Mouse (Mus musculus) CD4-positive, CD25-positive, alpha-beta regulatory T cell, adult 2 months (primary cell): ENCODE results near the gene Zfp235.
A peak's percentile ranks its signal among the peaks of the same experiment; 100 is the strongest.

ENCODE experiments used
- DNase-seq: peaks from one replicate; pipeline ENCODE4 v3.0.0-alpha.2; 2012; ENCODE audit warnings: low read depth, low spot score

Zfp235 gene

DNA sequence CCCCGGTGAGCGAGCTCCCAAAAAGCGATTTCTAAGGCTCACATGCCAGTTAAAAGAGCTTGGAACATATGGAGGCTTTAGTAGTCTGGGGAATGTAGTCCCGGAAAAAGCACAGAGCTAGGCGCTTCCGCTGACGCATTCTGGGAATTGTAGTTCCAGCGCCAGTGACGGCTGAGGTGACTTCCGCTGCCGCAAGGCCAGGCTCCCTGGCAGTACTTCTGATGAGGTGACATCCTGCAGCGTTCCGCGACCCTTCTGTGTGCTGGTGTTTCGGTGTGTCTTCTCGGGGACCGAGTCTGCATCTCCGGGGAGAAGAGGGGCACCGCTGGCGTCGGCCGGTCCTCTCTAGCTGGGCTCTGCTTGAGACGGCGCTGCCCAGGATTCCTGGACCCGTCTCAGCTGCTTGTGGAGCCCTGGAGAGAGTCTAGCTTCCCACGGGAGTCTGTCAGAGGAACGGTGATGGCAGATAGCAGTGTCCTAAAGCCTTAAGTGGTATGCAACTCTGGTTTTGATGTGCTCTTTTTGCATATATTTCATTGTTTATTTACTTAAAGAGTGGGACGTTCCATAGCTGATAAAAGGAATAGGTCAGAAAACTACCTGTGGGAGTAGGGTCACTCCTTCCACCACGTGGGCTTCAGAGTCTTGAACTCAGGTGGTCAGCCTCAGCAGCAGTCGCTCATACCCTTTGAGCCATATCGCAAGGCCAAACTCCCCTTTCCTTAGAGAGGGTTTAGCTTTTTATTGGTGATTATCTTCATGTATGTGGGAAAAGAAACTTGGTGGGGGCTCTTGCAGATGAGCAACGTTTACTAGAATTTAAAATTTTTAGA is at the start of gene Zfp235:
Zfp235 (plus strand) TSS at position 174 of the 833 bp plus-strand sequence.
- peak; percentile 93 for DNase-seq

DNA sequence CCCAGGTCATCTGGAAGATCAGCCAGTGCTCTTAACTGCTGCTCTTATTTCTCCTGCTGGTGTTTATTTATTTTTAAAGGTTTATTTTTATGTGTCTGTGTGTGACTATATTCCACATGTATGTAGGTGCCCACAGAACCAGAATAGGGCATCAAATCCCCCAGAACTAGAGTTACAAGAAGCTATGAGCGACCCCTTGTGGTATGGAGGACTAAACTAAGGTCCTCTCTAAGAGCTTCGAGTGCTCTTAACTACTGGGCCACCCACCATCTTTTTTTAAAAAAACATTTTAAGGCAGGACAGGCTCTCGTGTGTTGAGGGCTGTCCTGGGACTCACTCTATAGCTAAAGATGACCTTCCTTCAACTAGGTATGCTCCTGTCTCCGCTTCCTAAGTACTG is 47.1 kb upstream of the Zfp235 start:
- peak; percentile 33 for DNase-seq

DNA sequence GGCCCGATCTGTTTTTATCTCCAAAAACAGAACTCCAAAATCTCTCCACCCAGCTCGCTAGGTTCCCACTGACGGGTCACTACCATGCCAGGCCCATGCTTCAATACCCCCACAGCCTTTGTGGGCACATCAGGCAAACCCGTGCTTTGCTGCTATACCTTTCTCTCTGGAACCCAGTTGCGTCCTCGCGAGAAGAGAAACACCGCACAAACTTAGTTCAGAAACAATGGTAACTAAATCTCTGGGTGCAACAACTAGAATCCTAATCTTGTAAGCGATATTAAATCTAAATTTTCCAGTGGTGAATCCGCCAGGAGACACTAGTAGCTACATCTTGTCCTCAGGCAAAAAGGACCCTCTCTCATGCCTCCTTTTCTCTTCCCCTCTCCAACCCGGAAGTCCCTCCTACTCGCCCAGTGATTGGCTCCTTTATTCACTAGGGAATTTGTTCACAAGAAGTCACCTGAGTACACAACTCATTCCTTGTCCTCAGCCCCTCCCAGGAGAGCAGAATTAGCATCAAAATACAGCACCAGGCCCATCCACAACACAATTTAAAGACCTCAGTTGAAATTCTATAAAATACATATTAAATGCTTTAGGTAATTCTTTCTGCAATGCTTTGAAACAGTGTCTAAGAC is 46.4 kb upstream of the Zfp235 start:
- no peak for DNase-seq

- no peak for DNase-seq
Observed at GRCm38 (mm10) chr7:24104403-24104802, 29.6 kb upstream of the Zfp235 start.

DNA sequence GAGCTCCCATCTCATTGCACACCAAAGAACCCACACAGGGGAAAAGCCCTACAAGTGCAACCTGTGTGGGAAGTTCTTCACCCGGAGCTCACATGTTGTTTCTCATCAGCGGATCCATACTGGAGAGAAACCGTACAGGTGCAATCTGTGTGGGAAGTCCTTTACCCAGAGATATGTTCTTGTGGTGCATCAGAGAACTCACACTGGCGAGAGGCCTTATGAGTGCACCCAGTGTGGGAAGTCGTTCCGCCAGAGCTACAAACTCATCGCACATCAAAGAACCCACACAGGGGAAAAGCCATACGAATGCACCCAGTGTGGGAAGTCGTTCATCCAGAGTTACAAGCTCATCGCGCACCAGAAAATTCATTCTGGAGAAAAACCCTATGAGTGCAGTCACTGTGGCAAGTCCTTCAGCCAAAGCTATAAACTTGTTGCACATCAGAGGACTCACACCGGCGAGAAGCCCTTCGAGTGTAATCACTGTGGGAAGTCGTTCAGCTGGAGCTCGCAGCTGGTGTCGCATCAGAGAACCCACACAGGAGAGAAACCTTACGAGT is 28.7 kb upstream of the Zfp235 start:
- no peak for DNase-seq

- no peak for DNase-seq
Observed at GRCm38 (mm10) chr7:24110839-24111238, 23.1 kb upstream of the Zfp235 start.

DNA sequence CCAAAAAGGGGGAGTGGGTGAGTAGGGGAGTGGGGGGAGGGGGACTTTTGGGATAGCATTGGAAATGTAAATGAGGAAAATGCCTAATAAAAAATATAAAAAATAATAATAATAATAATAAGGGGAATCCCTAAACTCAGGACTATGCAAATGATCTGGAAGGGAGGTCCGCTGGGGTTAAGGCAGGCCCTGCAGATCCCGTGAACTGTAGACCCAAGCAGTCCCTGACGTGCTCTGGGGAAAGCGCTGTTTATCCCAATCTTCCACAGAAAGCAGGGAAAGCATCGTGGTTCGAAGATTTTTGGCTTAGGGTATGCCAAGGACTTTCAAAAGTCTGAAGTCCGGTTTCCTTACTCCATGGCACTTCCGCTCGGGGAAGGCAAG is 22.2 kb upstream of the Zfp235 start:
- no peak for DNase-seq

DNA sequence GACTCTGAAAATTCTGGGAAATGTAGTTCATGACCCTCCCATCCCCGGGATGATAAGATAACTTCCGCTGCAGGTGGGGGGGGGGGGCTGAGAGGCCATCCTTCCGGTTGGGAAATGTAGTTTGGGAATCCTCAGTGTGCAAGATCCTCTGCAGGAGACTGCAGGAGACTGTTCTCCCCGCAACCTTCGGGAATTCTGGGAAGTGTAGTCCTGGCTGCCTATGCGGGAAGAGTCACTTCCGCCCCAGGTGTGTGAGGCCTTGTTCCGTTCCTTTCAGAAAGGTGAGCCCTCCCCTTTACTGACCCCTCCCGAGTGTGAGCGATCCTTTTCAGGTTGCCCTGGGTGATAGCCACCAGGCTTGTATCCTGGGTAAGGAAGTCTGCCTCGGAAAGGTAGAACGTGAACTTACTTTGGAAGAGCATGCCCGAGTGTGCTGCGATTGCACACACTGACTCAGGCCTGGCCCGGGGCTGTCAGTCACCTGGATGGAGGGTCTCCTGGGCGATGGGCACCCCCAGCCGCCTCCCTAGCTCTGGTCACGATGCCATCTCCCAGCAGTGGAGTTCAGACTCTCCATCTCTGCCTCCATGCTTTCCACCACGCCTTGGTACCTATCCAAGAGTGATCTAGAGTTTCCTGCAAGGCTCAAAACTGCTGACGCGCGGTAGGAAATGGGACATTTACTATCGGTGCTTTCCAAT is 21.7 kb upstream of the Zfp235 start, which contains the start of gene Zfp112:
Zfp112 (plus strand) TSS at position 159 of the 701 bp plus-strand sequence.
- no peak for DNase-seq

DNA sequence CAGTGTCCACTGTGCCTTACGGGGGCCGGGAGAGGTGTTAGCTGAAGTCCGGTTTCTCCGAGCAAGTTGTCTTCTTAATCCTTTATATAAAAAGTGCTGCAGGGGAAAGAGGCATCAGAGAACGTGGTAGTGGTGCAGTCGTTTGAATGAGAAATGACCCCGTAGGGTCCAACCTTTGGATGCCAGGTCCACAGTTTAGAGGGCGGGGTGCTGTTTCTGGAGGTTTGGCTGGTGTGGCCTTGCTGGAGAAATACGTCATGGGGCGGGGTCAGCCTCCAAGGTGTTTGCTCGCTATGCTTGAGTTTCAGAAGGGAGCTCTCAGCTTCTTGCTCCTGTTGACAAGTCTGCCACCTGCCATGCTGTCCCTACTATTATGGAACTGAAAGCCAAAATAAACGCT is 21.0 kb upstream of the Zfp235 start:
- peak; percentile 19 for DNase-seq

DNA sequence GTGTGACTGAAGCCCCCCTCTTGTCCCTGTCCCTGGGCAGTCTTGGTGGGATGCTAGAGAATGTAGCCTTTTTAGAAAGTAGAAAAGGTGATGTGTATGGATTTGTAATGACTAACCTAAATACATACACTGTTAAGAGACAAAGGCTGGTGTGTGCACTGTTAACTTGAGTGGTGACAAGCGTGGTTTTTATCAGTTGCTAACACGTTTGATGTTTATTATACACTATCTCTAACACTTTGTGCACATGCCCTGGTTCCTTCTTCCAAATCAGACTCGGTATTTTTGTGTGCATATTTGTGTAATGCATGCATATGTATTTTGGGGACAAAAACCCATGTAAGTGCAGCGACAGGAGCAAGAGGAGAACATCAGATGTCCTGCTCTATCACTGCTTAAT is 17.3 kb upstream of the Zfp235 start:
- DNase-seq = no peak

GRCm38 (mm10) chr7:24133425-24133995 is 459 bp upstream of the Zfp235 start:
- no peak for DNase-seq

GRCm38 (mm10) chr7:24142566-24142965 is 8.6 kb downstream of the Zfp235 start:
- DNase-seq = no peak

DNA sequence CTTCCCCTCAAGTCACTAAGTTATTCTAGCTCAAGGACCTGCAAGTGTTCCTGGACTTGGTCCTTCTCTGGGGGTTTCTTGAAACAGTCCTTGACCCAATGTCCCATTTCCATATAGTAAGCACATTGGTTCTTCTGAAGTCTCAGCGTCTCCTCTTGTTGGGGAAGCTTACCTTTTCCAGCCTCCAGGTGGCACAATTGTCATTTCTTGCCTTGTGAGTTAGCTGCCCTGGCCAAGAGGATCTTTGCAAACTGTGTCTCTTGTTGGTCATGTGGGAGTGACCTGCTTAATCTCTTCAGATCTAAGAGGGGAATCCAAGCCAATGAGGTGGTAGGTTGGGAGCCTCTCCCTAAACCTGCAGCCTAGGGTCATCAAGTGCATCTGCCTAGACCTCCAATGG is 19.3 kb downstream of the Zfp235 start:
- peak; percentile 55 for DNase-seq

DNA sequence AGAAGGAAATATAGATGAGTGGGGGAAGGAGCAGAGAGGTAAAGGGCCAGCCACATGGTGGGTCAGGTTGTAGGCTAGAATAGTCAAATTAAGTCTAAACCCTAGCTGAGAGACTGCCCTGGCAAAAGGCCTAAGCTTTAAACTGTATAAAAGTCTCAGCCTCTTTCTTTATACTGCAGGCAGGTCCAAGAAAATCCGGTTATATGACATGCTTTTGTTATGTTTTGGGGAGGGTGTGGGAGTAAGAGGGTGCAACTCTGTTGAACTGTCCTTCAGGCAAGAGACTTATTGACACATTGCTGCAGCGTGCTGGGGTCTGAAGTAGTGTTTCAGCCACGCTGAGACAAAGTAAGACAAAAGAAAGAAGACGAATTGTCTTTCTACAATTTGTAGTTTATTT is 38.2 kb downstream of the Zfp235 start:
- no peak for DNase-seq

DNA sequence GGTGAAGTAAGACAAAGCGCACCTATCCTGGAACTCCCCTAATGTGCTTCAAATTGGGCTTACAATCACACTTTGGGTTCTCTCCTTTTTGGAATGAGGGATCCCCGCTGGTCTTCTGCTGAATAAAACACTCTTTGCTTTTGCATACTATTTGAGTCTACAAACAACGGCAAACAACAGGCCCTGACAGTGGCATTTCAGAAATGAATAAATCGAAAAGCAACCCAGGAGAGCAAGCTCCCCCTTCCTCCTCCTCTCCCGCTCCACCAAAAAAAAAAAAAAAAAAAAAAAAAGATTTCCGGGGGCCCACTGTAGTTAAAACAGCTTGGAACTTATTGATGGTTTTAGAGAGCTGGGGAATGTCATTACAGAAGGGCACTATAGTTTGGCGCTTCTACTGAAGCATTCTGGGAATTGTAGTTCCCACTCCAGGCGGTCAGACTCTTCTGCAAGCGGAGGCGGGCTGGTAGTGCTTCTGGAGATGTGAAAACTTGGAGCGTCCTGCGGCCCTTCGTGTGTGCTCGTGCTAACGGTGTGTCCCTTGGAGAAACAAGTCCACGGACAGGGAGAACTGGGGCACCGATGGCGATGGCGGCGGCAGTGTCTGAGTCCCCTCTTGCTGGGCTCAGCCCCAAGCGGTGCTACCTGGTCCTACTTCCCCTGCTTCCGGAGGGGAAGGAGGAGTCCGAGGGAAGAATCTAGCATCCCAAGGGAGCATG is 40.8 kb downstream of the Zfp235 start, which contains the start of gene Zfp114:
Zfp114 (plus strand) TSS at position 443 of the 719 bp plus-strand sequence.
- DNase-seq = peak; percentile 43

DNA sequence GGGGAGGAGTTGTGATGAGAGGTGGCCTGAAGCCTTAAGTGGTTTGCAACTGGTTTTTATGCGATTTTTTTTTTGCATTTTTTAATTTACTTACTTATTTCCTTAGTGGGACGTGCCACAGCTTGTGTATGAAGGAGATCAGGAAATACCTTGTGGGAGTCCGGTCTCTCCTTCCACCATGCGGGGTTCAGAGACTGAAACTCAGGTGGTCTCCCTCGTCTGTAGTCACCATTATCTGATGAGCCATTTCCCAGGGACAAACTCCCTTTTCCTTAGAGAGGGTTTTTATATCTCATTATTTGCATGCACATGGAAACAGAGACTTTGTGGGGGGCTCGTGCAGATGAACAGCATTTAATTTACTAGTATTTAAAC is 41.4 kb downstream of the Zfp235 start:
- no peak for DNase-seq

DNA sequence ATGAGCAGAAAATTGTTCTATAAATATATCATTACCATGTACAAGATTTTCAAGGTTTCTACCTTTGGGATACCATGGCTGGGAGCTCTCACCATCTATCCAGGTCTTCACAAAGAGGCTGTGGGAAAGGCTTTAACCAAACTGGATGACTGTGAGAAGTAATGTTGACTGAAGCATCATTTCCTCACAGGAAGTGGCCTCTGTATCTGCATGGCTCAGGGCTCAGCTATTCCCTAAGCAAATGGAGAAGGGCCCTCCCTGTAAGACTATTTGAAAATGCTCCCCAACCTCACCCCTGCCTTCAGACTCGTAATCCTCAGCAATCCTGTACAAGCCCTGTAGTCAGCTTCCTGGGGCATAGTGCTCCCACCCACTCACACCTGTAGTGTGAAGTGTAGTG is 53.6 kb downstream of the Zfp235 start:
- DNase-seq = no peak

DNA sequence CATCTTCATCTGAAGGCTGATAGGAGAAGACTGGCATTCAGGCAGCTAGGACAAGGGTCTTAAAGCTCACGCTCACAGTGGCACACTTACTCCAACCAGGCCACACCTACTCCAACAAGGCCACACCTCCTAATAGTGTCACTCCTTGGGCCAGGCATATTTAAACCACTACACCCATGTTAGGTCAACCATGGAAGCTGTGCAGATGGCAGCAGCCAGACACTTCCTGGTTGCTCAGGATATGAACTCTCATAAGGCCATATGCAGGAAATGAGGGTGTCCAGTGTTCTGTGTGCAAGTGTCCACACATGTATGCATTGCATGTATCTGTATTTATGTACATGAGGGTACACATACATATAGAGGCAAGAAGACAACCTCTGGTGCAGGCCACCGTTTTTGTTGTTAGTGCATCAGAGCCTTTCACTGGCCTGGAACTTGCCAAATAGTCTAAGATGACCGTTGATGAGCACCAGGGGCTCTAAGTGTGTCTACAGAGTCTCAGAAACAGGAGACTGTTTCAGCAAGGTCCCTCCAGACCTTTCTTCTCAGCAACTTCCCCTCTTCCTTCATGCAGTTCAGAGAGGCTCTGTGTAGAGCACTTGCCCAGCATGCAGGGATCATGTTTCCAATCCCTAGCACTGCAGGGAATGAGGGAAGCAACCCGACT is 55.1 kb downstream of the Zfp235 start:
- no peak for DNase-seq

GRCm38 (mm10) chr7:24189571-24189944 is 55.6 kb downstream of the Zfp235 start:
- DNase-seq = no peak

DNA sequence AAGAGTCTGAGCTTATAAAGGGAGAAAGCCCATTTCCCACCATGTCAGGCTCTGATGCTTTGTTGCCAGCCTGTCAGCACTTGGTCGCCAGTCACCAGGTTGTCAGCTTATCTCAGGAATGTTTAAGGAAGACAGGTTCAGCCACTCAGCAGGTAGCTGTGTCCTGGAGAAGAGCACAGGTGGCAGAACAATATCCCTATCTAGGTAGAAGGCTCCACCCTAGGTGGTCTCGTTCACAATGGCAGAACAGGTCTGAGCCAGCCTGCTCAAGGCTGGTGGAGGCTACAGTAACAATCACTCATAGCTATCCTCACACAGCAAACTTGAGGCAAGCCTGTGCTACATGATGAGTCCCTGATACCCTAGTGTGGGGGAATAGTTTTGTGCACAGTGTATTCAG is 57.4 kb downstream of the Zfp235 start:
- no peak for DNase-seq
